Mouse (Mus musculus) E14TG2a.4 (cell line): ENCODE results near the gene Pik3cd.
A peak's percentile ranks its signal among the peaks of the same experiment; 100 is the strongest.

Source experiments
- H3K27me3 ChIP-seq: 2 replicates; pipeline ENCODE4 v1.6.1; 2014; ENCODE audit warnings: low read length, control low read depth; ENCODE audit not compliant: insufficient read depth
- H3K36me3 ChIP-seq: 2 replicates; pipeline ENCODE4 v1.6.1; 2014; ENCODE audit warnings: low read length, control low read depth; ENCODE audit not compliant: insufficient read depth
- H3K4me1 ChIP-seq: replicated peaks from 2 replicates; pipeline ENCODE4 v1.6.1; 2014; ENCODE audit warnings: low read depth, low read length, control low read depth
- H3K4me3 ChIP-seq: replicated peaks from 2 replicates; pipeline ENCODE4 v1.5.1; 2014; ENCODE audit warnings: mild to moderate bottlenecking, low read length
- H3K9me3 ChIP-seq: 2 replicates; pipeline ENCODE4 v1.6.1; 2014; ENCODE audit warnings: low read length, control low read depth
- CTCF ChIP-seq: conservative IDR thresholded peaks from 2 replicates; pipeline ENCODE4 v1.5.1; 2014; ENCODE audit warnings: low read length
- NANOG ChIP-seq: IDR thresholded peaks from 2 replicates; pipeline ENCODE4 v1.6.1; 2014; ENCODE audit warnings: borderline replicate concordance, low read length, mixed read lengths
- POU5F1 ChIP-seq: IDR thresholded peaks from 2 replicates; pipeline ENCODE4 v1.6.1; 2014; ENCODE audit warnings: low read length, borderline replicate concordance

Gene Pik3cd

GRCm38 (mm10) chr4:149722104-149723020, 20.0 kb upstream of the Pik3cd start:
- no peaks in the 10 kb centered on the region for H3K27me3 ChIP-seq

DNA sequence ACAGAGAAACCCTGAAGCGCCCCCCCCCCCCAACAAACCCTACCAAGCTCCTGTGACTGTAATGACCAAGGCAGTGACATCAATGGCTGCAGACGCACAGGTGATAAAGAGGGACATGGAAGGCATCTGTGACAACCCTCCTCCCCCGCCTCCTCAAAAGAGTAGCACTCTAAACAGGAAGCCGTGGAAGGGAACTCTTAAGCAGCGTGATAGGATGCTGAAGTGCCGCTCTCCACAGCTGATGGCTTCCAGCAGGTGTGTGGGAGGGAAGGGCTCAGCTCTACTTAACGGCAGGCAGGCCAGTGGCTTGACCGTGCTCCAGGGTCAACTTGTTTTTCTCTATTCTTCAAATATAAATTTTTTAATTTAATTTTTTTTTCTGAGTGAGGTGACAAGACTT, 18.8 kb upstream of the Pik3cd start:
- Histone ChIP-seq H3K4me3 (no peak overlapping the region), H3K36me3 (peaks cover 98% of the 10 kb centered on the region), H3K9me3 (no peaks in the 10 kb centered on the region), H3K27me3 (no peaks in the 10 kb centered on the region), H3K4me1 (peaks cover 82% of the 10 kb centered on the region)
- TF ChIP-seq POU5F1 (no peak), CTCF (no peak), NANOG (no peak)

More at GRCm38 (mm10) chr4:149722104-149723020, 20.0 kb upstream of the Pik3cd start:
- H3K9me3 ChIP-seq: no peaks in the 10 kb centered on the region
- H3K4me3 ChIP-seq: no peak overlapping the region
- no peak for TF ChIP-seq CTCF
- no peak for TF ChIP-seq NANOG
- no peak for TF ChIP-seq POU5F1
- H3K36me3 ChIP-seq: peaks cover 98% of the 10 kb centered on the region
- H3K4me1 ChIP-seq: peaks cover 86% of the 10 kb centered on the region

DNA sequence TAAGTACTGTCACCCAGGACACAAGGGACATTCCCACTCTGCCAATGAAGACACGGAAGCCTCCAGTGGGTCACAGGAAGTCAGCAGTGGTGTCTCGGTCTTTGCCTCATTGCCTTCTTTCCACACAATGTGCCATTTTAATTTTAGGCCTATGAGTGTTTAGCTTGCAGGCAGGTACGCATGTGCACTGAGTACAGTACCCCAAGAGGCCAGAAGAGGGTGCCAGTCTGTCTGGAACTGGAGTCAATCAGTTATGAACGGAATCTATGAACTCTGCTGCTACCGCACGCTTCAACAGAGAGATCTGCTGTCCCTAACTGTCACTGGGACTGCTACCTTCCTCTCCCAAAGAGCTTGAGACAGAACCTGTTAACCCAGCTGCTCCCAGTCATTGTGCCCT, 17.3 kb upstream of the Pik3cd start:
- Histone ChIP-seq H3K36me3 (peaks cover 98% of the 10 kb centered on the region), H3K4me1 (peaks cover 67% of the 10 kb centered on the region), H3K4me3 (no peak overlapping the region), H3K27me3 (no peaks in the 10 kb centered on the region), H3K9me3 (no peaks in the 10 kb centered on the region)
- peak; percentile 99 for TF ChIP-seq CTCF
- no peak for TF ChIP-seq POU5F1
- TF ChIP-seq NANOG: no peak

DNA sequence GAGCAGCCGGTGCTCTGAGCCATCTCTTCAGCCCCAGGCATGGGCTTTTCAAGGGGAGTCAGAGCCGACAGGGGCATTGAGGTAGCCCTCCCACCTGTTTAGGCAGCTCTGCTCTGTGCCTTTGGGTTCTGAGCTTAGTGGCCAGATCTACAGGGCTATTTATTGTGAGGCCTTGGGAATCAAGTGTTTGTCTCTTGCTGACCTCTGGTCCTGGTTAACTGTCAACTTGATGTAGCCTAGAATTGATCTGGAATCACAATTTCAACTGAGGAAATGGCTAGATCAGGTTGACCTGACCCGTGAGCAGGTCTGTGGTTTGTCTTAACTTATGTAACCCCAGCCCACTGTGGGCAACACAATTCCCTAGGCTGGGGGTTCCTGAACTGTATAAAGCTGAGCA, 12.2 kb upstream of the Pik3cd start:
- H3K4me1 ChIP-seq: peaks cover 43% of the 10 kb centered on the region
- no peaks in the 10 kb centered on the region for H3K27me3 ChIP-seq
- TF ChIP-seq POU5F1 (no peak), NANOG (no peak), CTCF (no peak)
- H3K36me3 ChIP-seq: peaks cover 51% of the 10 kb centered on the region
- no peak overlapping the region for H3K4me3 ChIP-seq
- H3K9me3 ChIP-seq: no peaks in the 10 kb centered on the region

DNA sequence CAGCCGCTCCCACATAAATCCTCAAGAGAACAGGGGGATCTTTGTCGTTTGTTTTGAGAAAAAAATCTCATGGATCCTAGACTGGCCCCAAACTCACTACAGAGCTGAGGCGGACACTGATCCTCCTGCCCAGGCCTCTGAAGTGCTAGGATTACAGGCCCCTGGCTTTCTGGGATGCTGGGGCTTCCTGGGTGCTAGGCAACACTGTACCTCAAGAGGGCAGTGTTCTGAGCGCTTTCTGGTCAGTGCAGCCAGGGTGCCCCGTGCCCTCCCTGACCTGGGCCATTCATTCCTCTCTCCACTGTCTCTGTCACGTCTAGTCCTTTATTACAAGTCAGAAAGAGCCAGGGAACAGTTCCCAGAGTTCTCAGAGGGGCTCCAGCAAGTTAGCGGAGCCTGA, 9.6 kb upstream of the Pik3cd start:
- Histone ChIP-seq H3K36me3 (peaks cover 25% of the 10 kb centered on the region), H3K4me3 (no peak overlapping the region)
- TF ChIP-seq CTCF (no peak; the same call in 1 of the 2 replicates), NANOG (no peak), POU5F1 (no peak)

GRCm38 (mm10) chr4:149711485-149711884, 9.1 kb upstream of the Pik3cd start:
- H3K36me3 ChIP-seq: peaks cover 20% of the 10 kb centered on the region
- TF ChIP-seq NANOG (no peak), CTCF (no peak), POU5F1 (no peak)
- no peak overlapping the region for H3K4me3 ChIP-seq
- no peaks in the 10 kb centered on the region for H3K9me3 ChIP-seq
- peaks cover 3% of the 10 kb centered on the region; the same call in 1 of the 2 replicates for H3K27me3 ChIP-seq
- H3K4me1 ChIP-seq: peaks cover 21% of the 10 kb centered on the region

More for the DNA sequence above, 9.6 kb upstream of the Pik3cd start:
- H3K27me3 ChIP-seq: peaks cover 3% of the 10 kb centered on the region; the same call in 1 of the 2 replicates
- H3K9me3 ChIP-seq: no peaks in the 10 kb centered on the region
- peaks cover 25% of the 10 kb centered on the region for H3K4me1 ChIP-seq

- H3K4me1 ChIP-seq: peaks cover 21% of the 10 kb centered on the region
- H3K9me3 ChIP-seq: no peaks in the 10 kb centered on the region
- peaks cover 10% of the 10 kb centered on the region for H3K36me3 ChIP-seq
- H3K4me3 ChIP-seq: no peak overlapping the region
- peaks cover 3% of the 10 kb centered on the region; the same call in 1 of the 2 replicates for H3K27me3 ChIP-seq
- TF ChIP-seq CTCF: peak; percentile 30; the same call in 1 of the 2 replicates
- no peak for TF ChIP-seq NANOG
Measured at GRCm38 (mm10) chr4:149710510-149710909, 8.1 kb upstream of the Pik3cd start.

DNA sequence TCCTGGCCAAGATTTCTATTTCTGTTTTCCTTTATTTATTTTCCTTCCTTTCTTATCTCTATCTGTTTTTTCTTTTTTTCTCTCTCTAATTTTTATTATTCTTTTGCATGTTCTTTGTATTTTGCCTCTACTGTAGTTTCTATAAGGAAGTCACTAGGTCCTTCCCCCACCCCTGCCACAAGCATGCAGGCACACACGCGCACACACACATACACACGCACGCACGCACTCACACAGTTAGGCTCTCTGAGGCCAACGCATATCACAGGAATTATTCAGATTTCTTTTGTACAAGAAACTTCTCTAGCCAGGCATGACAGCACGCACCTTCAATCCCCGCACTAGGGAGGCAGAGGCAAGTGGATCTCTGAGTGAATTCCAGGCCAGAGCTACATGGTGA, 3.6 kb upstream of the Pik3cd start:
- H3K27me3 ChIP-seq: peaks cover 3% of the 10 kb centered on the region; the same call in 1 of the 2 replicates
- no peak overlapping the region for H3K4me3 ChIP-seq
- H3K36me3 ChIP-seq: no peaks in the 10 kb centered on the region
- H3K9me3 ChIP-seq: no peaks in the 10 kb centered on the region
- peaks cover 19% of the 10 kb centered on the region for H3K4me1 ChIP-seq
- TF ChIP-seq NANOG (no peak), CTCF (no peak), POU5F1 (no peak)
